Comparison of ENCODE assay signal across 8 mouse cellular contexts in the genomic region with DNA sequence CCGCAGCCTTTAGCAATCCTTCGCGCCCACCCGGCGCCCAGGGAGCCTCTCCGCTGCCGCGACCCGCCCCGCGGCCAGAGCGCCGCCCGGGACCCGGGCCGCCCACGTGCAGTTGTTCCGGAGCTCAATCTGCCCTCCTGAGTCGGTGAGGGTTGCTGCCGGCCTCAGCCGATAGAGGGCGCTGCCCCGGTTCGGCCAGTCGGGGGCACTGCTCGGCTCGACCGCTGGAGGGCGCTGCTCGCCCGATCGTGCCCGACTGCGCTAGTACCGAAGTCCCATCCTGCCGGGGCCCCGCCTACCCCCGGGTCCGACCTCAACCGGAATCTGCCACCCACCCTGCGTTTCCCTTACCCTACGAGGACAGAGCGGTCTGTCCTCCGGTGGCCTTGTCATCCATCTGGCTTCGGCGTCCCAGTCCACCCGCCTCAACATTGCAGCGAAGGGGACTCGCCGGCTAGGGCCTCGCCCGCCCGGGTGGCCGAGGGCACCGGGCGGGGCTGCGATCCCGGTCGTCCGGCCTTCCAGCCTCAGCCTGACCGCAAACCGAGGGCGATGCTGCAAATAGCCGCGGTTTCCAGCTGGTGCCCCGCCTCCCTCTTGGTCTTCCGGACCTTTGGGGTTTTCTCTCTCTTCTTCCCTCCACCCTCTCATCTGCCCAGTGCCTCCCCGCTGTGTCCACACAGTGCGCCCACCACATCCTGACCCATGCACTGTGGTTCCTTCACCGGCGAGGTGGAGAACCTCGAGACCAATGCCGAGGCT. TPM values are rescaled to one million over a fixed set of nuclear protein-coding genes. Genes with fewer than 3 reads are reported as not detected.
DNase-seq lines count a peak whose midpoint lies in the region; ATAC-seq and TF ChIP-seq lines count a peak whose summit lies in the region.

No protein-coding gene starts in this region.

- H3K9ac ChIP-seq in forebrain, embryonic 11.5 days (ENCODE audit: low read length) = peak overlapping the region; percentile 69
- peak overlapping the region; percentile 69 for H3K9ac ChIP-seq in heart, embryonic 16.5 days (ENCODE audit: low read length)
- peak overlapping the region; percentile 47 for H3K9ac ChIP-seq in liver, embryonic 14.5 days (replicated peaks)
- H3K9ac ChIP-seq in stomach, embryonic 15.5 days = peak overlapping the region; percentile 76

- H3K27ac ChIP-seq in forebrain, embryonic 11.5 days (ENCODE audit: low read depth, low read length) = no peak overlapping the region; the same call in 1 of the 2 replicates
- H3K27ac ChIP-seq in heart, embryonic 16.5 days (ENCODE audit: low read length) = peak overlapping the region; percentile 76
- H3K27ac ChIP-seq in liver, embryonic 14.5 days = no peak overlapping the region
- peak overlapping the region; percentile 82 for H3K27ac ChIP-seq in stomach, embryonic 15.5 days

- peak; percentile 79 for ATAC-seq in forebrain, embryonic 11.5 days (replicated peaks; ENCODE audit: low FRiP score)
- ATAC-seq in heart, embryonic 16.5 days (replicated peaks; ENCODE audit: extremely low read depth, insufficient read depth, low FRiP score) = peak; percentile 79
- ATAC-seq in liver, embryonic 14.5 days (ENCODE audit: insufficient read depth) = peak; percentile 74
- ATAC-seq in stomach, embryonic 15.5 days (ENCODE audit: insufficient read depth, low FRiP score, low read depth) = peak; percentile 65

- peak overlapping the region; percentile 88 for H3K4me2 ChIP-seq in forebrain, embryonic 11.5 days (ENCODE audit: low read depth, low read length, severe bottlenecking)
- peak overlapping the region; percentile 94 for H3K4me2 ChIP-seq in heart, embryonic 16.5 days (ENCODE audit: low read depth, low read length)
- peak overlapping the region; percentile 76 for H3K4me2 ChIP-seq in liver, embryonic 14.5 days (ENCODE audit: low read depth)
- H3K4me2 ChIP-seq in stomach, embryonic 15.5 days = peak overlapping the region; percentile 97

- no peaks in the 10 kb centered on the region for H3K9me3 ChIP-seq in E14TG2a.4 (ENCODE audit: low read length)
- no peaks in the 10 kb centered on the region for H3K9me3 ChIP-seq in forebrain, embryonic 11.5 days (ENCODE audit: control insufficient read depth, low read length)
- H3K9me3 ChIP-seq in heart, embryonic 16.5 days (replicated peaks; ENCODE audit: control insufficient read depth, low read length) = no peaks in the 10 kb centered on the region
- no peaks in the 10 kb centered on the region for H3K9me3 ChIP-seq in liver, embryonic 14.5 days (ENCODE audit: control insufficient read depth, low read length)
- H3K9me3 ChIP-seq in stomach, embryonic 15.5 days = no peaks in the 10 kb centered on the region

- WGBS in forebrain, embryonic 11.5 days = under 1% methylated on average over 73 of the region's 73 CpGs
- WGBS in heart, embryonic 16.5 days = under 1% methylated on average over 73 of the region's 73 CpGs
- WGBS in liver, embryonic 14.5 days (ENCODE audit: insufficient replicate concordance) = under 1% methylated on average over 73 of the region's 73 CpGs
- WGBS in stomach, embryonic 15.5 days = under 1% methylated on average over 73 of the region's 73 CpGs

- H3K4me1 ChIP-seq in E14TG2a.4 (replicated peaks; ENCODE audit: low read depth, low read length) = peaks cover 59% of the 10 kb centered on the region
- H3K4me1 ChIP-seq in forebrain, embryonic 11.5 days (replicated peaks; ENCODE audit: control insufficient read depth, insufficient read depth, low read length) = peaks cover 2% of the 10 kb centered on the region
- H3K4me1 ChIP-seq in heart, embryonic 16.5 days (ENCODE audit: control insufficient read depth, insufficient read depth, low read length) = peaks cover 5% of the 10 kb centered on the region; the same call in 1 of the 2 replicates
- H3K4me1 ChIP-seq in liver, embryonic 14.5 days (replicated peaks; ENCODE audit: control insufficient read depth in 2 of 2, insufficient read depth in 2 of 2, low read length in 1 of 2) = peaks cover 4 to 6% of the 10 kb centered on the region in 2 experiments; a peak in 2 of 4 replicates
- H3K4me1 ChIP-seq in stomach, embryonic 15.5 days = peaks cover 22% of the 10 kb centered on the region

- peak overlapping the region; percentile 85 for H3K4me3 ChIP-seq in E14TG2a.4 (replicated peaks; ENCODE audit: low read length)
- peak overlapping the region; percentile 48 for H3K4me3 ChIP-seq in forebrain, embryonic 11.5 days (ENCODE audit: low read depth, low read length)
- H3K4me3 ChIP-seq in heart, embryonic 16.5 days (ENCODE audit: low read length) = peak overlapping the region; percentile 58
- H3K4me3 ChIP-seq in liver, embryonic 14.5 days (ENCODE audit: insufficient read depth in 1 of 2, low read depth in 2 of 2, low read length in 2 of 2) = peak overlapping the region; percentile 57 to 62
- H3K4me3 ChIP-seq in stomach, embryonic 15.5 days (replicated peaks) = peak overlapping the region; percentile 61

- 0 out of 2 replicates have a peak, but pooled peaks have one; percentile 26 for TF ChIP-seq EP300 in liver, embryonic 14.5 days (IDR thresholded peaks at IDR 0.05; ENCODE audit: low read depth)

- DNase-seq in c-Kit-positive CD71-positive TER-119-negative erythroid progenitor cells, embryonic 14.5 days (ENCODE audit: low read depth) = peak; percentile 61
- peak; percentile 96 for DNase-seq in forebrain, embryonic 11.5 days (ENCODE audit: low spot score)
- peak; percentile 90 to 95 for DNase-seq in kidney, postnatal 36 days
- peak; percentile 46 to 70 (median 49) for DNase-seq in liver, embryonic 14.5 days (ENCODE audit: low read depth in 3 of 3, low spot score in 3 of 3)
- peak; percentile 96 for DNase-seq in neural tube, embryonic 10.5 days (ENCODE audit: extremely low spot score, low spot score)

- H3K27me3 ChIP-seq in E14TG2a.4 (ENCODE audit: insufficient read depth, low read length) = peaks cover 50% of the 10 kb centered on the region
- H3K27me3 ChIP-seq in forebrain, embryonic 11.5 days (ENCODE audit: control insufficient read depth, insufficient read depth, low read length) = no peaks in the 10 kb centered on the region
- no peaks in the 10 kb centered on the region for H3K27me3 ChIP-seq in heart, embryonic 16.5 days (ENCODE audit: control insufficient read depth, insufficient read depth, low read length)
- H3K27me3 ChIP-seq in liver, embryonic 14.5 days (ENCODE audit: control insufficient read depth, insufficient read depth, low read length) = no peaks in the 10 kb centered on the region; the same call in 1 of the 2 replicates
- no peaks in the 10 kb centered on the region for H3K27me3 ChIP-seq in stomach, embryonic 15.5 days (replicated peaks)

- TF ChIP-seq CTCF in E14TG2a.4 (conservative IDR thresholded peaks at IDR 0.05; ENCODE audit: low read length) = peak; percentile 15
- peak; percentile 95 for TF ChIP-seq CTCF in liver, embryonic 14.5 days (IDR thresholded peaks at IDR 0.05; ENCODE audit: low read depth)

- no peaks in the 10 kb centered on the region for H3K36me3 ChIP-seq in E14TG2a.4 (ENCODE audit: insufficient read depth, low read length)
- H3K36me3 ChIP-seq in forebrain, embryonic 11.5 days (ENCODE audit: control insufficient read depth, insufficient read depth, low read length) = no peaks in the 10 kb centered on the region
- H3K36me3 ChIP-seq in heart, embryonic 16.5 days (ENCODE audit: control insufficient read depth, insufficient read depth) = no peaks in the 10 kb centered on the region
- H3K36me3 ChIP-seq in liver, embryonic 14.5 days (replicated peaks; ENCODE audit: control insufficient read depth, insufficient read depth, low read depth) = no peaks in the 10 kb centered on the region
- no peaks in the 10 kb centered on the region for H3K36me3 ChIP-seq in stomach, embryonic 15.5 days

RNA-seq across cellular contexts. Expression of gene Tac4, which starts 2.1 kb away (rescaled TPM):
- polyA plus RNA-seq in forebrain, embryonic 11.5 days (2014; fragmentation: Nextera tagmentation; extraction: Ambion mirVana) = 0.29 TPM in 1 of 2 replicates, not detected in the other
- 0.11 TPM in 1 of 2 replicates, not detected in the other for polyA plus RNA-seq in heart, embryonic 16.5 days (2015; fragmentation: Nextera tagmentation; extraction: Ambion mirVana)
- 0.03 and 0.04 TPM in 2 replicates for polyA plus RNA-seq in liver, embryonic 14.5 days (2012; rRNA removed)
- polyA plus RNA-seq in liver, embryonic 14.5 days (2014; fragmentation: Nextera tagmentation; extraction: Ambion mirVana) = 0.21 TPM in 1 of 2 replicates, not detected in the other
- 0.10 and 0.14 TPM in 2 replicates for polyA plus RNA-seq in stomach, embryonic 15.5 days (2015; fragmentation: Nextera tagmentation; extraction: Ambion mirVana)

RNA-seq across cellular contexts. Expression of gene Kat7, which starts 50.8 kb away (rescaled TPM):
- polyA plus RNA-seq in forebrain, embryonic 11.5 days (2014; fragmentation: Nextera tagmentation; extraction: Ambion mirVana) = 85.3 and 94.0 TPM in 2 replicates
- polyA plus RNA-seq in heart, embryonic 16.5 days (2015; fragmentation: Nextera tagmentation; extraction: Ambion mirVana) = 49.8 and 51.1 TPM in 2 replicates
- polyA plus RNA-seq in liver, embryonic 14.5 days (2012; rRNA removed) = 16.3 and 19.4 TPM in 2 replicates
- polyA plus RNA-seq in liver, embryonic 14.5 days (2014; fragmentation: Nextera tagmentation; extraction: Ambion mirVana) = 23.6 and 26.7 TPM in 2 replicates
- 57.1 and 62.3 TPM in 2 replicates for polyA plus RNA-seq in stomach, embryonic 15.5 days (2015; fragmentation: Nextera tagmentation; extraction: Ambion mirVana)

Comparison
In these comparisons a context has a peak if more than half of its experiments do, and no peak if none do; other contexts are left out.
1. H3K27ac ChIP-seq: peak in heart, embryonic 16.5 days (single experiment) and stomach, embryonic 15.5 days (single experiment); none in forebrain, embryonic 11.5 days (single experiment) and liver, embryonic 14.5 days (single experiment).
2. Peak in every context shown above with its lines, with median percentiles within 50 percentile points of each other: H3K4me3 ChIP-seq, DNase-seq, ATAC-seq, H3K4me2 ChIP-seq and H3K9ac ChIP-seq.